Mouse (Mus musculus) C2C12 (cell line): ENCODE measurements at regions not wholly inside any gene's neighbourhood (a gene's known extent, or its start where the extent isn't known, plus 50 kb on each side); places are given as distances from the start of the nearest gene placed in this dataset.

Experiments
- CTCF ChIP-seq: IDR thresholded peaks from one replicate; pipeline ENCODE4 v1.5.1; 2011; ENCODE audit not compliant: control insufficient read depth, insufficient read depth, insufficient read length
- MYOD1 ChIP-seq: IDR thresholded peaks from one replicate; pipeline ENCODE4 v1.6.1; 2011; ENCODE audit warnings: low read depth; ENCODE audit not compliant: control insufficient read depth, insufficient read length
- MYOG ChIP-seq: IDR thresholded peaks from one replicate; pipeline ENCODE4 v1.6.1; 2011; ENCODE audit not compliant: control insufficient read depth, insufficient read length; ENCODE audit errors: extremely low read depth

DNA sequence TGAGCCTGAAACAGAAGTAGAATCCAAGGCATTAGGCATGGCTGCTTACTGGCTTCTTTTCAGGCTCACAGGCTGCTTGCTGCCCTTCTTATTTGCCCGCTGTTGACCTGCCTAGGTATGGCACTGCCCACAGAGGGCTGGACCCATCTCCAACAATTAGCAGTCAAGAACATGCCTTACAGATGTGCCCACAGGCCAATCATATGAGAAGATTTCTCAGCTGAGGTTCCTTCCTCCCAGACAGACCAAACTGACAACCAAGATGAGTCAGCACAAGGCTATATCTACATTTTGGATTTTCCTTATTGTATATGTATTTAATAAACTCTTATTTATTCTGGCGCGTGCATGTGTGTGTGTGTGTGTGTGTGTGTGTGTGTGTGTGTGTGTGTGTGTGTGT, 76.0 kb downstream of the Ifng start:
- TF ChIP-seq CTCF (no peak), MYOD1 (no peak), MYOG (no peak)
